Mouse (Mus musculus) left cerebral cortex, adult 11 months (tissue): Measurements from ENCODE around the gene Ptprn.

ENCODE experiments used
- DNase-seq: peaks from one replicate; pipeline ENCODE4 v3.0.0; 2022; ENCODE audit warnings: low spot score

The Ptprn gene

GRCm38 (mm10) chr1:75223532-75223931, 40.8 kb downstream of the Ptprn start:
- no peak for DNase-seq

DNA sequence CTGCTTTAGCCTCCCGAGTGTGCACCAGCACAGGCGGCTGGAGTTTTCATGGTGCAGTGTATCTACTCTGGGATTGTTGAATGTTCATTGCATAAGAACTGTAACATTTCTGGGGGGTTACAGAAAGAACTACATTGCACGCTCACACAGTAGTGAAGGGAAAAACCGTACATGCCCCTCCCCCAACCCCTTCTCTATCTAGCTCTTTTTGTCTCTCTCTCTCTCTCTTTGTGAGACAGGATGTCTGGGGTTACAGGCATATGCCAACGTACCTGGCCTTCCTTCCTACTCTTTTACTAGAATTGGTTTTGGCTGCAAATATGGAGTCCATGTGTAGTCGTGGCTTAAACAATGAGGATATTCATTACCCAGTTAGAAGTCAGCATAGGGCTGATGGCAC, 41.4 kb downstream of the Ptprn start:
- DNase-seq: no peak

DNA sequence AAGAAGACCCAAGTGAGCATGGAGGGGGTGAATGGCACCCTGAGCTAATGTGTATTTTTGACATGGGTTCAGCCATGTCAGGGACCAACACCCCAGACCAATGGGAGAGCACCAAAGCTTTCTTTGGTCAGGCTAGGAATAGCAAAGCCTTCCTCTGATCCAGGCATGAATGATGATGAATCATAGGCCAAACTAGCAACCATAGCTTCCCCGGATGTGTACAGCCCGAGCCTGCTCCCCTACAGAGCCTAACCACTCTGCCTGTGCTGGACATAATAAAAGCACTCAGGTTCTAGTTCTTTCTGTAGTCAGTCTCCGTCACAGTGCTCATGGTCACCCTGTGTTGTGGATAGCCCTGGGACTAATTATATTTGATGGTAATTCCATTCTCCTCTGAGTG, 42.8 kb downstream of the Ptprn start:
- DNase-seq: no peak

- DNase-seq: no peak
These were observed 44.8 kb downstream of the Ptprn start, which contains the start of gene Tuba4a for GRCm38 (mm10) chr1:75219531-75219930. TSS of gene Tuba4a (minus strand) at chr1:75219865.

- DNase-seq: peak; percentile 90
These were observed 45.2 kb downstream of the Ptprn start for GRCm38 (mm10) chr1:75219078-75219477.

DNA sequence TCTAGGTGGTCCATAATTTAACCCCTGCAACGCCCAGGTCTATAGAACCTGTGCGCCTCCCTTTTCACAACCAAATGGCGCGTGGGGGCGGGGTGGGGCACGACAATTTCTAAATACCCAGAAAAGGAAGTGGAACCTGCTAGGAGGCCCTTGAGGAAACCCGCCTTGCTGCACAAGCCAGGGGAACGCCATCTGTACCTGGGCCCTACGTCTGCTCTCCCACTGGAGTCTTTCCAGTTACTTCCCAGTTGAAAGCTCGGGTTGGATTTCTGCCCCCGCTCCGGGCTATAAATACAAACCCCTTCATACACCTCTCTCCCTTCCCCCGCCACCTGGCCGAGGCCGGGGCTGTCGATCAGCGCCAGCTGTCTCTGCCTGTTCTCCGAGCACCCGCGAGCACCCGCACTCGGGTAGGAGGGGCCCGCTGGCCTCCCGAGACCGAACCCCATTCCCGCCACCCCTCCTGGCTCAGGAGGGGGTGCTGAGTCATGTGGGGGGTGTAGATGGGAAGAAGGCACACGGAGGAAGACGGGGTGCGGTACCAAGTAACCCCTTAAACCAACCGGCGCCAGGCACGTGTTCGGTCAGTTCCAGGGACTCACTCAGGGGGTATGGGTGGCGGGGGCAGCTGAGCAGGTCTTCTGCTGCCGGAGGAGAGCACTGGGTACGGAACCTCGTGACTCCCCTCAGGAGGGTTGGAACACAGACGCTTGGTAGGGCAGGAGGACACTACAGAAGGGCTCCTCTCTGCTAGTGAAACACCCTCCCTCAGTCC, 45.9 kb downstream of the Ptprn start:
- DNase-seq: no peak

- no peak for DNase-seq
These were observed 46.4 kb downstream of the Ptprn start for GRCm38 (mm10) chr1:75217893-75218226.

- no peak for DNase-seq
These were observed 47.3 kb downstream of the Ptprn start for GRCm38 (mm10) chr1:75216797-75217585.

DNA sequence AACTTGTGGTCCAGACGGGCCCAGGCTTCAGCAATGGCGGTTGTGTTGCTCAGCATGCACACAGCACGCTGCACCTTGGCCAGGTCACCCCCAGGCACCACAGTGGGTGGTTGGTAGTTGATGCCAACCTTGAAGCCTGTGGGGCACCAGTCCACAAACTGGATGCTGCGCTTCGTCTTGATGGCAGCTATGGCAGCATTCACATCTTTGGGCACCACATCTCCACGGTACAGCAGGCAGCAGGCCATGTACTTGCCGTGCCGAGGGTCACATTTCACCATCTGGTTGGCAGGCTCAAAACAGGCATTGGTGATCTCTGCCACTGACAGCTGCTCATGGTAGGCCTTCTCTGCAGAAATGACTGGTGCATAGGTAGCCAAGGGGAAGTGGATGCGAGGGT, 48.5 kb downstream of the Ptprn start:
- no peak for DNase-seq

- DNase-seq: no peak
These were observed 49.4 kb downstream of the Ptprn start for GRCm38 (mm10) chr1:75214886-75215285.

DNA sequence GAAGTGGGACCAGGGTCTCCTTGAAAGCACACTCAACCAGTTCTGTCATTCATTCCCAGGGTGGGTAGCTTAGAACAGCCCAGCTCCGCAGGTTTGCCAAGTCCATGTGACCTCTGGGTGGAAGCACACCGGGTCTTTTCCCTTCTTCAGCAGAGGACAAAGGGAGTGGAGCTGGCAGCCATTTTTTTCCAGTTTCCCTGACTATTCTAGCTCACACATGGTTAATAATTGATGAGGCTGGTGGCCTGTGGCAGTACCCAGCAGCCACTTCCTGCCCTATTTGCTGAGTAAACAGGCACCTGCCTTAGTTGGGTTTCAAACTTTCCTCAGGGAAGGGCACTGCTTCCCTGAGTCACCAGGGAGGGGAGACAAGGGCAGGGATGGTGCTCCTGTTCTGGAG, 49.9 kb downstream of the Ptprn start:
- DNase-seq: no peak

- no peak for DNase-seq
These were observed 51.2 kb downstream of the Ptprn start for GRCm38 (mm10) chr1:75213096-75213495.

GRCm38 (mm10) chr1:75212542-75212941, 51.8 kb downstream of the Ptprn start:
- no peak for DNase-seq

DNA sequence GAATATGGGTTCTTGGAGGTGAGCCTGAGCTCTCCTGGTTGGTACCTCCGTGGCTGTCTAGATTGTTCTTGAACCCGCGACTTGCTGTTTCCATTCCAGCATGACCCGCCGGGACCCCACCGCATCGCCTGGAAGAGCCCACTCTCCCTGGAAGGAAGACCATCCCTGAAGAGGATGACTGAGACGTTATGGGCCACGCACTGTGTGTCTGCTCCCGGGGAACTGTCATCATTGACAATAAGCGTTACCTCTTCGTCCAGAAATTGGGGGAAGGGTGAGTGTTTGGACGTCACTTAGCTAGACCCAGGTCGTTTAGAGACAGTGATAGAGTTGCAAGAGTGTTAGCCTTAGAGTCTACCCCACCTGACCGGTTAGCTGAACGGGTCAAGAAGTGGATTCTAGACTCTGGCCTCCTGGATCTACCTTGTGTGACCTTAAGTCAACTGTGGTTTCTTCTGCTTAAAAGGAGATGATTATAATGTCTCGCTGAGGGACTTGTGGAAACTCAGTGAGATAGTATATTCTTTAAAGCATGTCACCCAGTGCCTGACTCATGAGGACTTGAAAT, 53.1 kb downstream of the Ptprn start:
- no peak for DNase-seq

DNA sequence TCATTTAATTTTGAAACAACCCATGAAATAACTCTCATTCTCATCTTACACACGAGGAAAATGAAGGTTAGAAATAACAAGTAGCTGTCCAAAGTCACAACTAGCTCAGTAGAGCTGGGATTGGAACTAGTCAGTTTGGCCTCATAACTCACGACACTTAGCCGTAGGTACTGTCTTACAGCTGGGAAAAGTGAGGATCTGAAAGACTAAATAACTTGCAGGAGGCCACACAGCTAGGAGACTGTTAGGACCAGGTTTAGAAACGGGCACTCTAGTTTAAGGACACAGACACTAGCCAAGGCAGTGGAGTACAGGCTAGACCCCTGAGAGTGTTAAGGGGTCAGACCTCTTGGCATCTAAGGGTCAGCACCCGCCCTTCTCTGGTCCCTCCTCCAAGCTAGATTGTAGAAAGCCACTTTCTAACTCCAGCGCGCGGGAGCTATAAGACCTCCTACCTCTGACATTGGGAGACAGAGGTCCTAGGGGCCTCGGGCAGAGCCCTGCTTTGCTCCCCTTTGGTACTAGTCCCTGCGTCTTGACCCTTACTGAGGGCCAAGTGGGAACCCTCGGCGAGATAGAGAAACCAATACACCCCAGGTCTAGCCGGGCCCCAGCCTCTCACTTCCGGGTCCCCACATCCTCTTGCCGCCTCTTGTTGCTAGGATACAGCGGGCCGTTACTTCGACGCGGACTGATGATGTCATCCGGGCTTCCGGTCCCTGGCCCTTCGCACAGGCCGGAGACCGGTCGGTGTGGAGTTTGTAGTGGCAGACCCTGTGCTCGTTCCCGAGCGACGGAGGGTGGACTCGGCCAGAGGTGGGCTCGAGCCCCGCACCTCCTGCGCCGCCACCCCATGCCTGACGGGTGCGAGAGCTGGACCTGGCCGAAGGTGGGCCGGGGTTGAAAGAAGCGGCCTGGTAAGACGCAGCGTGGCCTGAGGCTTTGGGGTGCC, 53.9 kb downstream of the Ptprn start, which contains the start of the genes Glb1l and Stk16:
Glb1l (minus strand) TSS at position 678 of the 952 bp plus-strand sequence.
Stk16 (plus strand) TSS at position 703 of the 952 bp plus-strand sequence.
- DNase-seq: peak; percentile 90

GRCm38 (mm10) chr1:75208967-75209678, 55.2 kb downstream of the Ptprn start:
- DNase-seq: no peak

DNA sequence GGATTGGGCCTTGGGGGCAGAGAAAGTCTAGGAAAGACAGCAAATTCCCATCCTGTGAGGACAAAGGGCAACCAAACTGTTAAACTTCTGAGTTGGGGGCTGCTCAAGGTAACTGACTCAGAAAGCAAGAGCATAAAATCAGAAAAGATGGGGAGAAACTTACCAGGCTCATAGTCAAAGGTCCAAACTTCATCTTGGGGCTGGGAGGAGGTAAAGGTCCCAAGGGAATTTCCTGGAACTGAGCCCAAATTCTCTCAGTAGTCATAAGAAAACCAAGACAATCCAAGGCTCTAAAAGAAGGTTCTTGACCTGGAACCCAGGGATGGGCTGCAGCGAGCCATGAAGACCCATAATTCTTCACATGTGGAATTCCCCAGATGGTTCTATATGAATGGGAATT, 63.1 kb downstream of the Ptprn start:
- DNase-seq: no peak
